Mouse (Mus musculus) E14TG2a.4 (cell line): Measurements from ENCODE around the gene Gmip.

ENCODE experiments used
- H3K27me3 ChIP-seq: 2 replicates; pipeline ENCODE4 v1.6.1; 2014; ENCODE audit warnings: low read length, control low read depth; ENCODE audit not compliant: insufficient read depth
- H3K36me3 ChIP-seq: 2 replicates; pipeline ENCODE4 v1.6.1; 2014; ENCODE audit warnings: low read length, control low read depth; ENCODE audit not compliant: insufficient read depth
- H3K4me1 ChIP-seq: replicated peaks from 2 replicates; pipeline ENCODE4 v1.6.1; 2014; ENCODE audit warnings: low read depth, low read length, control low read depth
- H3K4me3 ChIP-seq: replicated peaks from 2 replicates; pipeline ENCODE4 v1.5.1; 2014; ENCODE audit warnings: mild to moderate bottlenecking, low read length
- H3K9me3 ChIP-seq: 2 replicates; pipeline ENCODE4 v1.6.1; 2014; ENCODE audit warnings: low read length, control low read depth
- CTCF ChIP-seq: conservative IDR thresholded peaks from 2 replicates; pipeline ENCODE4 v1.5.1; 2014; ENCODE audit warnings: low read length
- NANOG ChIP-seq: IDR thresholded peaks from 2 replicates; pipeline ENCODE4 v1.6.1; 2014; ENCODE audit warnings: borderline replicate concordance, low read length, mixed read lengths
- POU5F1 ChIP-seq: IDR thresholded peaks from 2 replicates; pipeline ENCODE4 v1.6.1; 2014; ENCODE audit warnings: low read length, borderline replicate concordance

Gmip gene

GRCm38 (mm10) chr8:69808094-69808863, at the start of gene Gmip:
Gmip (plus strand) TSS chr8:69808679.
- Histone ChIP-seq H3K36me3 (peaks cover 51% of the 10 kb centered on the region), H3K27me3 (peaks cover 21% of the 10 kb centered on the region), H3K4me3 (peak within 1 kb of the TSS; percentile 77), H3K4me1 (peaks cover 45% of the 10 kb centered on the region), H3K9me3 (no peaks in the 10 kb centered on the region)
- TF ChIP-seq NANOG (no peak), CTCF (no peak), POU5F1 (no peak)

DNA sequence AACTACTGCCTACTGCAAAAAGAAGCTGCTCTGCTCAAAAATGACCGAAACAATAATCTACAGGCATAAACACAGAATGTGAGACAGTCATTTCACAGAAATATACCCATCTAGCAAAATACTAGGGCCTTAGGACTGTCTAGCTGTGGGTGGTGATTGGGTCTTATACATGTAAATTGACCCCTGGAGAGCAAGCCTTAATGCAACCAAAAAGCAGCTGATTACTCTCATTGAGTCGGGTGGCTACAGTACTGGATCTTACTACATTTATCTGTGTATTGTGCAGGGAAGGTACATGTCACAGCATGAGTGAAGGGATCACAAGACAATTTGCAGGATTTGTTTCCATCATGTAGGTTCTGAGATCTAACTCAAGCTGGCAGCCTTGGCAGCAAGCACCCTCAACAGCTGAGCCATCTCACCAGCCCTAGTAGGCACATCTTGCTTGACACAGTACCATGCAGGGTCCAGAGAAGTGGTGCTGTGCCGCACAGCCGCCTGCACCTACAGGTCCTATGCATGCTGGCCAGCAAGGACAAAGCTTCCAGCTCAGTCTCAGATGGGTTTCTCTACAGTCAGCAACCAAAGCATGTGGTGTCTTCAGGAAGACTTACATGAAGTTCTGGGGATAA, 46.5 kb upstream of the Gmip start:
- Histone ChIP-seq H3K9me3 (no peaks in the 10 kb centered on the region), H3K4me1 (peaks cover 64% of the 10 kb centered on the region), H3K36me3 (peaks cover 69% of the 10 kb centered on the region), H3K27me3 (no peaks in the 10 kb centered on the region), H3K4me3 (no peak overlapping the region)
- peak; percentile 89 for TF ChIP-seq NANOG
- TF ChIP-seq CTCF: no peak
- TF ChIP-seq POU5F1: no peak

DNA sequence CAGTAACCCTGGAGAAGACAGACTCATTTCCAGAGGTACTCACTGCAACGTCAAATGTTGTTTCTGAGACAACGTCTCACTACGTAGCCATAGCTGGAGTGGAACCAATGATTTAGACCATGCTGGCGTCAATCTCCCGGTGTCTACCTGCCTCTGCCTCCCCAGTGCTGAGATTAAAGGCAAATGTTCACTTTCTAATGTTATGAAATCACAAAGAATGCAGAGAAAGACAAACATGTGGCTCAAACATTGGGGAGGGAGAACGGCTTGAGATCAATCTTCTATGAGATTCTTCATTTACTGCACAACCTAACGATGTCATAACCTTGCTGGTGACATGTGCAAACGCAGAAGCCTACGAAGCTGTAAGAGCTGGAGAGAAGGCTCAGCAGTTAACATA, 37.3 kb upstream of the Gmip start:
- Histone ChIP-seq H3K27me3 (no peaks in the 10 kb centered on the region), H3K9me3 (no peaks in the 10 kb centered on the region)
- TF ChIP-seq NANOG (no peak), POU5F1 (no peak), CTCF (no peak)

GRCm38 (mm10) chr8:69772106-69772505, 36.4 kb upstream of the Gmip start:
- Histone ChIP-seq H3K4me3 (no peak overlapping the region), H3K4me1 (peaks cover 39% of the 10 kb centered on the region), H3K27me3 (no peaks in the 10 kb centered on the region), H3K9me3 (no peaks in the 10 kb centered on the region), H3K36me3 (peaks cover 47% of the 10 kb centered on the region)
- TF ChIP-seq NANOG (no peak), POU5F1 (no peak), CTCF (no peak)

More for the DNA sequence above, 37.3 kb upstream of the Gmip start:
- Histone ChIP-seq H3K4me3 (no peak overlapping the region), H3K36me3 (peaks cover 54% of the 10 kb centered on the region), H3K4me1 (peaks cover 34% of the 10 kb centered on the region)

DNA sequence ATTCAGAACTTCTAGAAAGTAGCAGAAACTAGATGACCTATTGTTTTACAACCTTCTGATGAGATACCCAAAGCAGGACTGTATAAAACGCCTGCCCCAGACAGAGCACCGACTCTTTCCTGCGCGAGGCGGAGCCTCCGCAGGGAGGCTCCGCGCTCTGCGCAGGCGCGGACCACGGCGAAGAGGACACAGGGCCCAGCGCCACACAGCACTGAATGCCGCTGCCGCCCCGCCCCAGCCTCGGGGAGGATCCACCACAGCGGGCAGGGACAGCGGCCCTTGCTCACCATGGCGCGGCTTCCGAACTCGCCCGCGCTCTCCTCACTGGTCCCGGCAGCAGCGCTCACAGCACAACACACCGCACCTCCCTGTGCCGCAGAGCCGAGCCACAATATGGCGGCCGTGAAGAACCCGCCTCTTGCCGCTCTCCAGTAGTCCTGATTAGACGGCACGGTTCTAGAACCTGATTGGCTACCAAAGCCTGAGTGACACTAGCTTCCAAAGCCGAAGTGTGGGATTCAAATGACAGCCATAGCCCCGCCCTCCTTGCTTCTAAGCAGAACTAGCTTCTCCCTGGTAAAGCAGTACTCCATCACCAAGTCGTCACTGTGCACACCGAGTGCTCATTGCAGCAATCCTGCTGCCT, 33.9 kb upstream of the Gmip start, which contains the start of gene Gm20422:
Gene Gm20422, minus strand, starts transcription at position 384 of the 646 bp plus-strand sequence.
- TF ChIP-seq NANOG: no peak

GRCm38 (mm10) chr8:69775149-69775534, 33.3 kb upstream of the Gmip start:
- H3K9me3 ChIP-seq: no peaks in the 10 kb centered on the region
- peaks cover 18% of the 10 kb centered on the region for H3K36me3 ChIP-seq
- no peaks in the 10 kb centered on the region for H3K27me3 ChIP-seq
- TF ChIP-seq POU5F1 (no peak), CTCF (no peak), NANOG (no peak)
- peaks cover 44% of the 10 kb centered on the region for H3K4me1 ChIP-seq
- peak overlapping the region; percentile 94 for H3K4me3 ChIP-seq

More for the DNA sequence above, 33.9 kb upstream of the Gmip start, which contains the start of gene Gm20422:
- Histone ChIP-seq H3K27me3 (no peaks in the 10 kb centered on the region), H3K9me3 (no peaks in the 10 kb centered on the region), H3K36me3 (peaks cover 23% of the 10 kb centered on the region), H3K4me1 (peaks cover 44% of the 10 kb centered on the region), H3K4me3 (peak within 1 kb of the TSS; percentile 94)

- TF ChIP-seq POU5F1 (no peak), NANOG (no peak), CTCF (no peak)
- H3K9me3 ChIP-seq: no peaks in the 10 kb centered on the region
- H3K4me3 ChIP-seq: peak overlapping the region; percentile 78
- H3K4me1 ChIP-seq: peaks cover 37% of the 10 kb centered on the region
- no peaks in the 10 kb centered on the region for H3K27me3 ChIP-seq
- H3K36me3 ChIP-seq: peaks cover 7% of the 10 kb centered on the region; the same call in 1 of the 2 replicates
Observed at GRCm38 (mm10) chr8:69777111-69777510, 31.4 kb upstream of the Gmip start.

DNA sequence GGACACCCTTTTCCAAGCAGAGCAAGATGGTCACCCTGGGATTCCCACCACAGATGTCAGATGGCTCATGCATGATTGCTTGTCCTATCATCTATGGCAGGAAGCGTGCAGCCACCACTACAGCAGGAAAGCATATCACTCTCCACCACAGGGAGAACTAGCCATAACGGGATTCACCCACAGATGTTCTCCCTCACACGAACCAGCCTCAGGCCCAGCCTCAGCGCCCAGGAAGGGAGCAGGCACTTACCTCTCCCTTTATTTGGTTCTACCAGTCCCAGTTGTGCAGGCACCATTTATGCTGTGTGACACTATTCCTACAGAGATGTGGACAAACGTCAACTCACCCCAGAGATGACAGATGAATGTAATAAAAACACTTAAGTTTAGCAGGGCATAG, 19.4 kb upstream of the Gmip start:
- Histone ChIP-seq H3K4me1 (peaks cover 38% of the 10 kb centered on the region), H3K9me3 (no peaks in the 10 kb centered on the region), H3K36me3 (peaks cover 21% of the 10 kb centered on the region), H3K27me3 (no peaks in the 10 kb centered on the region), H3K4me3 (no peak overlapping the region)
- TF ChIP-seq NANOG: no peak
- no peak for TF ChIP-seq POU5F1
- no peak for TF ChIP-seq CTCF

DNA sequence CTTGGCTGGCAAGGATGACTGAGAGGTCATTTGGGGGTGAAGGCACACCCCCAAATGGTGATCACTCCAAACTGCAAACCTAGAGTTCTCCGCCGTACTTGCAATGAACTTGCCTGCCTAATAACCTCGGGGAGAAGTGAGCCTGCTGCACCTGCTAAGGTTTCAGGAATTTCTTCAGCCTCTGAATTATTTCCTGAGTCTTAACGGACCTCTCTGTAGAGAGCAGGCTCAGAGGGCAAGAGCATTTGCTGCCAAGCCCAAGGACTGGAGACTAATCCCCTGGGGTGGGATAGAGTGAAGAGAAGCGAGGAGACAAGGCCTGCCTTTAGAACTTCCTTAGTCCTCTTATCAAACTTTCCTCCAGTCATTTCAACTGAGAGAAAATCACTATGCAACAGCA, 18.7 kb upstream of the Gmip start:
- H3K4me1 ChIP-seq: peaks cover 40% of the 10 kb centered on the region
- H3K27me3 ChIP-seq: no peaks in the 10 kb centered on the region
- peaks cover 27% of the 10 kb centered on the region for H3K36me3 ChIP-seq
- peak overlapping the region; percentile 96 for H3K4me3 ChIP-seq
- H3K9me3 ChIP-seq: no peaks in the 10 kb centered on the region
- TF ChIP-seq NANOG (no peak), POU5F1 (no peak), CTCF (no peak)
